Mouse (Mus musculus) brain, embryonic 18.5 days (tissue): Measurements from ENCODE around the gene Zfp853.
A peak's percentile ranks its signal among the peaks of the same experiment; 100 is the strongest.

Experiments used
- DNase-seq: peaks from one replicate; pipeline ENCODE4 v3.0.0-alpha.2; 2012; ENCODE audit warnings: low read depth, low spot score

The Zfp853 gene

DNA sequence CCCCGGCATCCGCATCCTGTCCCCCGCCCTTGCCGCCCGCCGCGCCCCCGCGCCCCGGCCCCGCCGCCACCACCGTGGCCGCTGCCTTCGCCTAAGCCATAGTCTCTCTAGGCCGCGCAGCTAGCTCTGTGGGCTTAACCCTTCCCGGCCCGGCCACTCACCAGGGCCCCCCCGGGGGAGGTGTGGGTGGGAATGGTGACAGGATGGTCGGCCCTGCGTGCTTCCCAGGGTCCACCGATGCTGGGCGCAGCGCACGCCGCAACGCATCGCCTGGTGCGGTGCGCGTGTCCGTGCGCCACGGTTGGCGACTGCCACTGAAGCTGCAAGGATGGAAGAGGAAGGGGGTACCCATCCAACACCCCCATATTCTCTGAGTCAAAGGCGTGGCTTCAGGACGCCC lies at the start of gene Zfp853:
Gene Zfp853 (minus strand): TSS at position 220 of the 400 bp plus-strand sequence.
- no peak for DNase-seq

DNA sequence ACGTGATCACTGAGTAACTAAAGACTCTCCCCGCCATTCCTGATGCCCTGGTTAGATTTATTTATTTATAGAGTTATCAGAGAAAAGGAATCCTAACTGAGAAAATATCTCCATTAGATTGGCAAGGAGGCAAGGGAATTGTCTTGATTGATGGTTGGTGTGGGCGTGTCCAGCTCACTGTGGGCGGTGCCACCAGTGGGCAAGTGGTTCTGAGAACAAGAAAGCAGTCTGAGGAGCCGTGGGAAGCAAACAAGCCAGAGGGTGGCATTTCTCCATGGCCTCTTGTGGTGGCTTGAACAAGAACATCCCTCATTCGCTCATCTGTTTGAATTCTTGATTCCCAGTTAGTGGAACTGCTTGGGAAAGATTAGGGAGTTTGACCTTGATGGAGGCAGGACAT lies 46.2 kb upstream of the Zfp853 start:
- no peak for DNase-seq

GRCm38 (mm10) chr5:143336559-143336958 lies 43.1 kb upstream of the Zfp853 start:
- no peak for DNase-seq

GRCm38 (mm10) chr5:143335089-143335460 lies 41.7 kb upstream of the Zfp853 start:
- no peak for DNase-seq

GRCm38 (mm10) chr5:143334418-143335088 lies 41.1 kb upstream of the Zfp853 start:
- DNase-seq = no peak

DNA sequence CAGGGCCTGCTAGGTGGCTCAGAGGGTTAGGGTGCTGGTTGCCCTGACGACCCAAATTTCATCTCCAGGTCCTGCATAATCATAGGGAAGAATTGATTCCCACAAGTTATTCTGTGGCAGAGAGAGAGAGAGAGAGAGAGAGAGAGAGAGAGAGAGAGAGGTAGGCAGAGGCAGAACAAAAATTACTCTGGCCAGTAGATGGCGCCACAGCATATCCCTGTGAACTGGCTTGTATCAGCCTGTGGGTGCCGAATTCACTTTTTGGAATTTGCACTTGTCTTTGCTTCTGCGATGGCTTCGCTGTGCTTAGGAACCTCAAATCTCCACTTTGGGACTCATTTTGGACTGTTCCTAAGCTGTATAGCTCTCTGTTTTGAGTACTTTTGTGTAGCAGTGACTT lies 40.4 kb upstream of the Zfp853 start:
- DNase-seq = peak; percentile 28

DNA sequence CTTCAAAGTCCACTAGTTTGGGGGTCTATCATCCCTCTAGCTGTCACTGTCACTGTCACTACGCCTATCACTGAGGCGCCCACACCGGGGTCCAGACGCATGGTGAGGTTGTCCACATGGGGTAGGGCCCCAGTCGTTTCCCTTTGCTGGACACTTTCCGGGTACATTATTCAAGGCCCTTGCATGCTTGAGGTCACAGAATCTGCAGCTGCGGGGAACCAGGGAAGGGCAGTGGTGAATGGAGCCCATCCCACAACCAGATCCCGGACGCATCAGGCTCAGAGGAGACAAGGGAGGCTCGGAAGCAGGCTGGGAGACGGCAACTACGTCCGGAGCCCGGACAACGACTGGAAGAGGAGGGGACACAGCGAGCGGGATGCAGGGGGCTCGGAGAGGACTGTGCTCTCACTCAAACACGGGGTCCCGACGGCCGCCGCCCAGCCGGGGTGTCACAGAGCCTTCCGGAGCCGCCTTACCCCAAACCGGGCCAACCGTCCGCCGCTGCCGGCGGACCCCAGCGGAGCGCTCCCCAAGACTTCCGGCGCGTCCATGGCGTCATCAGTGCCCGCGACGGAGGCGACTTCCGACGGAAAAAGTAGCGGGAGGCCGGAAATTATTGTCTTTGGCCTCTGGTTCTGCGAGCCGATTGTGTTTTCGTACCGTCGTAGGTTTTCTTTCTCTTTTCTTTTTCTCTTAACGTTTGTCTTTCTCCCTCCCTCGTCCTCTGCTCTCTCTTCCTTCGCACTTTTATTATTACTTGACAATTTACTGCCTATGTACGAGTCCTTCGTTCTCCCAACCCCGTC lies 35.5 kb upstream of the Zfp853 start, which contains the start of gene Zdhhc4:
Gene Zdhhc4 (minus strand): TSS at position 567 of the 806 bp plus-strand sequence.
- DNase-seq = peak; percentile 84

DNA sequence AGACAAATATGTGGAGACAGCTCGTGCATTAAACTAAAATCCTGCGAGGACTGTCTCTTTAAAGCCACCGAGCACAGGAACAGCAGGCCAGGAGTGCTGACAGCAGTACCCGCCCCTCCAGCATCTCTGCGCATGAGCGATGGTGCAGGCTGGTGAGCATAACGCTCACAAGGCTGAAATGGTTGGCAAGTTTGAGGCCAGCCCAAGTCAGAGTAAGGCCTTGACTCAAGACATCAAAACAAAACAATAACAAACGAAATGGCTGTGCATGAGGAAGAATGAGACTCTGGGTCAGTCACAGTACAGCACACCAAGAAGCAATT lies 23.8 kb upstream of the Zfp853 start:
- DNase-seq = no peak

DNA sequence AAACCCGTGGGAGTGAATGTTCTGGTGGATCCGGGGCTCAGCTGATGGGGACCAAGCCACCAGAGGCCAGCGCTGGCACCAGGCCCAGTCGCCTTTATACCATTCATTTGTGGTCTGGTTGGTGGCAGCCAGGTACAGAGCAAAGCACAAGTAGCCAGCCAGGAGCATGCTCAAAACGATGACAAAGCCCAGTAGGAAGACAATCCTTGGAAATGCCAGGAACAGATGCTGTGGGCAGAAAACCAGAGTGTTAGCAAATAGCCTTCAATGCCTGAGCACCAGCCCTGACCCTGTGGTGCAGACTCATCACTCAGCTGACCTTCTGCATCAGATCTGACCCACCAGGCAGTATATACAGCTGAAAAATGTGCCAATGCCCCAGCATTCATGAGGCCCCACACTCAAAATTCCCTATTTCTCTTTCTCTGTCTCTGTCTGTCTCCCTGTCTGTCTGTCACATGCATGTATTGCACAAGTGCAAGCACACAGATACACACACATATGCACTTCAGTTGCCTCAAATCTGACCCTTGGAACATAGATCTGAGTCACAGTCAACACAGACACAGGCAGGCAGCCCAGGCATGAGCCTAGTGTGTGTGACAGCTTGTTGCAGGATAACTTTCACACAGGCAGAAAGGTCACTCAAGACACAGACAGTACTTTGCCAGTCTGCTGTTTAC lies 23.3 kb upstream of the Zfp853 start:
- DNase-seq = no peak

DNA sequence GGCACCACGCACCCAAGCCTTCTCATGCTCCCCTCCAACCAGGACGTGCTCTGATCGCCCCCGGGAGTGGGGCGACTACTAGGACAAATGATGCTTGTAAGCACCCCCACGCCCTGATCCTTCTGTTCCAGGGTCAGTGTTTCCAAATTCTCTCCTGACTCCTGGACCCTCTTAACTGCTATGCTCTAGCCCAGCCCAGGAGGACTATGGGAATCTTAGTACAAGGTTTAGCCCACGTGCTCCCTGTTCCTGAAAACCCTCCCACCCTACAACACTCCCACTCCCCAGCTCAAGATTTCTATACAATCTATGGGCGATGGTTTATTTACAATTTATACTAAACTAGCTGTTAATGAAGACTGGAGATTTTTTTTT lies 22.1 kb upstream of the Zfp853 start:
- DNase-seq = no peak

GRCm38 (mm10) chr5:143314730-143315513 lies 21.5 kb upstream of the Zfp853 start, which contains the start of gene E130309D02Rik:
Gene E130309D02Rik, minus strand, starts transcription at chr5:143315360.
- peak; percentile 52 for DNase-seq

- DNase-seq = no peak
Observed at GRCm38 (mm10) chr5:143314183-143314729, 20.8 kb upstream of the Zfp853 start.

DNA sequence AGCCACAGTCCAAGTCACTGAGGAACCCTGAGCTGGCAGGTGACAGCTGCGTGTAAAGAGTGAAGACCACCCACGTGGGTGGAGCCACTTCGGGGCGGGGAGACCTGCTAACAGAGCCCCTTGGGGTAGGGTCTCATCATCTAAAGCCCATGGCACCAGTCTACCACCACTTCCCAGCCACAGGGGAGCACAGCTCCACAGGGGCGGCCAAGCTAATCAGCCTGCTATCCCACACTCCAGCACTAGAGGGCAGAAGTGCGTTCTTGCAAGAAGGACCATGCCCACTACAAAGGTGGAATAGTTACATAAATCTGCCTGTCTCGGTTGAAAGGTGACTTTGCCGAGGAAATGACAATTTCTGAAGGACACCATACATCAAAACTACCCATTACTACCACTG lies 18.5 kb upstream of the Zfp853 start:
- peak; percentile 22 for DNase-seq

- DNase-seq = no peak
Observed at GRCm38 (mm10) chr5:143309916-143310315, 16.5 kb upstream of the Zfp853 start.

DNA sequence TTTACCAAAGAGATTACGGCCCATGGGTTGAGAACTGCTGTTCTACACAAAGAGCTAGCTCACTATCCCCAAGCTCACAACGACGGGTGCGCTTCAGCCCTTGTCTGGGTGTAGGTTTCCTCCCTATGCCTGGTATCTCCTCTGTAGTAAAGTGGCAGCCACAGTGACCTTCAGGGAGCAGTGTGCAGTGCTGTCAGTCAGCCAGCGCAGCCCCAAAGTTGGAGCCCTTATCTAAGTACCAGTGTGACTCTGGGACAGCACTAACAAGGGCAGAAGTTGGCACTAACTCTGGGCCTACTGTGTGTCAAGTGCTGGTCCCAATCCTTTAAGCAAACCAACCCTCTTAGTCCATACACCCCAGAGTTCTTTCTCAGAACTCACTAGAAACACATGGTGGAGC lies 15.4 kb upstream of the Zfp853 start:
- DNase-seq = no peak

GRCm38 (mm10) chr5:143304251-143304650 lies 10.8 kb upstream of the Zfp853 start:
- no peak for DNase-seq

DNA sequence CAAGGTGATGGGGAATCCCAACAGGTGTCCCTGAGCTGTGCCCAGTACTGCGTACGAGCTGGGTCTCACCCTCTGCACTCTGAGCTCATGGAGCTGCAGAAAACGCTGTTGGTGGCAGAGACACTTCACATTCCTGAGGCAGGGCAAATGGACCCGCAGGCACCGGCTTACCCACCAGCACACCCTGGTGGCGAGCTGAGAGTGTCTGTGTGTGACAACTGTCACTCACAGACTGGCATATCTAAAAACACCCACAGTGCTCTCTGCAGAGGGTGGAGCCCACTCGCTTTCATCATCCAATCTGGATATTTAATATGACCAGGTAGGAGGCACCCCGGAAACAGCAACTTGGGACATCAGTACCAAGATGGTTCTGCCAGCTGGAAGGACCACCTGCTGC lies 7.9 kb upstream of the Zfp853 start:
- no peak for DNase-seq

- DNase-seq = no peak
Observed at GRCm38 (mm10) chr5:143299686-143300085, 6.3 kb upstream of the Zfp853 start.

DNA sequence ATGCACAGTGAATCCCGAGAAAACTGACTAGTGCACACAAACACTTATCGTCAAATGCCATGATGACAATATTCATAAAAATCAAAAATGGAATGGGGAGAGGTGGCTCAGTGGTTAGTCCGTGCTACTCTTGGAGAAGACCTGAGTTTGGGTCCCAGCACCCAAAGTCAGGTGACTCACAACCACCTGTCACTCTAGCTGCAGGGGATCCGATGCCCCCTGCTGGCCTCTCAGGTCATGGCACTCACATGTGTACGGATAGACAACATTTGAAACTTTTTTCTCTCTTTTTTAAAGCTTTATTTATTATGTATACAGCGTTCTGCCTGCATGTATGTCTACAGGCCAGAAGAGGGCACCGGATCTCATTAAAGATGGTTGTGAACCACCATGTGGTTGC lies 5.0 kb upstream of the Zfp853 start:
- no peak for DNase-seq

- no peak for DNase-seq
Observed at GRCm38 (mm10) chr5:143297986-143298385, 4.6 kb upstream of the Zfp853 start.

DNA sequence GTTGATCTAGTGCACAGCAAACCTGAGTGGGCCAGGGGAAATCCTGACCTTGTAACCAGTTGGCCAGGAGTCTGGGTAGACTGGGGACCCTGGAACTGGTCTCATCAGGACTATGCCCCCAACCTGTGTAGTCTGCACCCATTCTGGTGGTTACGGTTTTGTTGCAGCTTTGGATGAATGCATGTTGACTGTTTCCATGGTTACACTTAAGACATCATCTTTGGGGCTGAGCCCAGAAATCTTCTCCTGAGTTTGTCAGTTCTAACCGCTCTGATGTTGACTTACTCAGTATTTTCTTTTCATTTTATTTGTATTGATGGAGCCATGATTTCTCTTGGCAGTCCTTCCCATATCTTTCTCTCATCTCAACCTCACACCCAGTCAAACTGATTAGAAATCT lies 1.9 kb upstream of the Zfp853 start:
- no peak for DNase-seq

DNA sequence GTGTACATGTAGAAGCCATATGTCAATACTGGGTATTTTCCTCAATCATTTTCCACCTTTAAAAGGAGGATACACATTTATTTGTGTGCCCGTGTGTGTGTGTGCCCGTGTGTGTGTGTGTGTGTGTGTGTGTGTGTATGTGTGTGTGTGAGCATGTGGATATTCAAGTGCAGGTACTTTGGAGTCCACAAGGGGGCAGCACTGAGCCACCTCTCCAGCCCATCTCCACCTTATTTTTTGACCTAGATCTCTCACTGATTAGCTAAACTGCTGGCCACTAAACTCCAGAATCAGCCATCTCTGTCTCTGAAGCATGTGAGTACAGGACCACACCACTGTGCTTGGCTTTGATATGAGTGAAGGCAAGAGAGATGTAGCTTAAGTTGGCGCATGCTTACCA lies 1.4 kb upstream of the Zfp853 start:
- DNase-seq = no peak
